Comparison of ENCODE assay signal across 8 mouse cellular contexts in the genomic region with DNA sequence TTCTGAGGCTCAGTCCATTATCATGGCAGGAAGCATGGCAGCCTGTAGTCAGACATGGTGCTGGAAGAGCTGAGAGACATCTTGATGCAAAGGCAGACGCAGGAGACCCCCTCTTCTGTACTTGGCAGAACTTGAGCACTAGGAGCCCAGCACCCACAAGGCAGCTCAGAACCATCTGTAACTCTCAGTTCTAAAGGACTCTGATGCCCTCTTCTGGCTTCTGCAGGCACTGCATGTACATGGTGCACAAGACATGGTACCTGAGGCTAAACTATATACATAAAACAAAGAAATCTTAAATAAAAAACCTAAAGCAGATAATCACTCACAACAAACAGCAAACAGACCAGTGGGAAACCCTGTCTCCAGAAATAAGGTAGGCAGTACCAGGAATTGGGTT. TPM values are rescaled to one million over a fixed set of nuclear protein-coding genes. Genes with fewer than 3 reads are reported as not detected.
DNase-seq lines count a peak whose midpoint lies in the region; ATAC-seq and TF ChIP-seq lines count a peak whose summit lies in the region.

No protein-coding gene starts in this region.

- whole genome bisulfite sequencing in intestine, postnatal 0 days: 90% methylated on average over 1 of the region's 1 CpGs
- WGBS in intestine, embryonic 16.5 days: 92% methylated on average over 1 of the region's 1 CpGs

- peaks cover 24% of the 10 kb centered on the region for H3K36me3 ChIP-seq in intestine, postnatal 0 days (ENCODE audit: control insufficient read depth, insufficient read depth)
- 0 out of 2 replicates have a peak, but pooled peaks cover 8% of the 10 kb centered on the region for H3K36me3 ChIP-seq in intestine, embryonic 16.5 days (ENCODE audit: control insufficient read depth, insufficient read depth, low read length)
- peaks cover 63% of the 10 kb centered on the region for H3K36me3 ChIP-seq in E14TG2a.4 (ENCODE audit: insufficient read depth, low read length)

- peak; percentile 79 for DNase-seq in brain, adult 2 months (ENCODE audit: low read depth, low spot score)
- peak; percentile 30 to 42 for DNase-seq in frontal cortex, postnatal 25 days (ENCODE audit: low spot score in 2 of 2)
- peak; percentile 52 to 54 for DNase-seq in layer of hippocampus, postnatal 10 days (ENCODE audit: low spot score in 2 of 2)
- peak; percentile 81 for DNase-seq in thymus, postnatal 14 days

- H3K9ac ChIP-seq in intestine, postnatal 0 days (ENCODE audit: low read depth, low read length): no peak overlapping the region
- no peak overlapping the region for H3K9ac ChIP-seq in intestine, embryonic 16.5 days (ENCODE audit: low read depth, low read length)

- H3K9me3 ChIP-seq in intestine, postnatal 0 days (ENCODE audit: control insufficient read depth): no peaks in the 10 kb centered on the region
- H3K9me3 ChIP-seq in intestine, embryonic 16.5 days (ENCODE audit: control insufficient read depth, low read length): no peaks in the 10 kb centered on the region
- H3K9me3 ChIP-seq in E14TG2a.4 (ENCODE audit: low read length): no peaks in the 10 kb centered on the region

- H3K27me3 ChIP-seq in intestine, postnatal 0 days (replicated peaks; ENCODE audit: control insufficient read depth, insufficient read depth, low read length): no peaks in the 10 kb centered on the region
- H3K27me3 ChIP-seq in intestine, embryonic 16.5 days (replicated peaks; ENCODE audit: control insufficient read depth, insufficient read depth, low read length): no peaks in the 10 kb centered on the region
- H3K27me3 ChIP-seq in E14TG2a.4 (ENCODE audit: insufficient read depth, low read length): no peaks in the 10 kb centered on the region

- H3K4me2 ChIP-seq in intestine, postnatal 0 days (replicated peaks; ENCODE audit: low read depth): no peak overlapping the region
- H3K4me2 ChIP-seq in intestine, embryonic 16.5 days (ENCODE audit: low read depth, low read length): no peak overlapping the region

- no peaks in the 10 kb centered on the region for H3K4me1 ChIP-seq in intestine, postnatal 0 days (replicated peaks; ENCODE audit: control insufficient read depth, insufficient read depth, low read length)
- H3K4me1 ChIP-seq in intestine, embryonic 16.5 days (ENCODE audit: control insufficient read depth, insufficient read depth, low read length): peaks cover 17% of the 10 kb centered on the region
- H3K4me1 ChIP-seq in E14TG2a.4 (replicated peaks; ENCODE audit: low read depth, low read length): peaks cover 30% of the 10 kb centered on the region

- H3K4me3 ChIP-seq in intestine, postnatal 0 days (ENCODE audit: low read depth, low read length): no peak overlapping the region
- H3K4me3 ChIP-seq in intestine, embryonic 16.5 days (ENCODE audit: low read length): no peak overlapping the region
- H3K4me3 ChIP-seq in E14TG2a.4 (replicated peaks; ENCODE audit: low read length): no peak overlapping the region

- H3K27ac ChIP-seq in intestine, postnatal 0 days (ENCODE audit: low read depth, low read length): no peak overlapping the region
- no peak overlapping the region for H3K27ac ChIP-seq in intestine, embryonic 16.5 days (ENCODE audit: low read length)

- peak; percentile 79 for TF ChIP-seq CTCF in intestine, postnatal 0 days (IDR thresholded peaks at IDR 0.05; ENCODE audit: low read depth)
- TF ChIP-seq CTCF in E14TG2a.4 (conservative IDR thresholded peaks at IDR 0.05; ENCODE audit: low read length): peak; percentile 58

- no peak for ATAC-seq in intestine, postnatal 0 days
- no peak for ATAC-seq in intestine, embryonic 16.5 days
- peak; percentile 65; the same call in 1 of the 2 replicates for ATAC-seq in monocyte, adult 5-6 weeks (replicated peaks; ENCODE audit: insufficient number of reproducible peaks, low FRiP score, low TSS enrichment, poor library complexity, severe bottlenecking)

RNA-seq across cellular contexts. Expression of gene Gm42957, which starts 3.9 kb away (rescaled TPM):
- not detected in 2 replicates for polyA plus RNA-seq in intestine, postnatal 0 days (2015; fragmentation: Nextera tagmentation; extraction: Ambion mirVana)
- polyA plus RNA-seq in intestine, embryonic 16.5 days (2015; fragmentation: Nextera tagmentation; extraction: Ambion mirVana): 0.11 TPM in 1 of 2 replicates, not detected in the other
- total RNA-seq in layer of hippocampus, postnatal 10 days (2021): under 1 TPM; 0.25 to 0.34 TPM
- 0.19 TPM in 1 of 3 replicates, not detected in the others for total RNA-seq in monocyte, adult 5-6 weeks (2017)

RNA-seq across cellular contexts. Expression of gene Pex11b, which starts 4.0 kb away (rescaled TPM):
- polyA plus RNA-seq in intestine, postnatal 0 days (2015; fragmentation: Nextera tagmentation; extraction: Ambion mirVana): 33.2 and 36.8 TPM in 2 replicates
- 43.7 and 44.4 TPM in 2 replicates for polyA plus RNA-seq in intestine, embryonic 16.5 days (2015; fragmentation: Nextera tagmentation; extraction: Ambion mirVana)
- total RNA-seq in layer of hippocampus, postnatal 10 days (2021): 10 to 100 TPM; 43.2 to 50.3 TPM
- total RNA-seq in monocyte, adult 5-6 weeks (2017): 11.2 to 27.1 TPM (median 22.5 TPM) in 3 replicates

RNA-seq across cellular contexts. Expression of gene Itga10, which starts 6.2 kb away (rescaled TPM):
- polyA plus RNA-seq in intestine, postnatal 0 days (2015; fragmentation: Nextera tagmentation; extraction: Ambion mirVana): 0.17 and 0.21 TPM in 2 replicates
- 0.48 and 0.49 TPM in 2 replicates for polyA plus RNA-seq in intestine, embryonic 16.5 days (2015; fragmentation: Nextera tagmentation; extraction: Ambion mirVana)
- 1 to 10 TPM; 1.4 to 1.8 TPM for total RNA-seq in layer of hippocampus, postnatal 10 days (2021)
- 0.21 to 1.2 TPM (median 0.38 TPM) in 3 replicates for total RNA-seq in monocyte, adult 5-6 weeks (2017)

RNA-seq across cellular contexts. Expression of gene Rbm8a, which starts 9.5 kb away (rescaled TPM):
- polyA plus RNA-seq in intestine, postnatal 0 days (2015; fragmentation: Nextera tagmentation; extraction: Ambion mirVana): 72.7 and 73.8 TPM in 2 replicates
- polyA plus RNA-seq in intestine, embryonic 16.5 days (2015; fragmentation: Nextera tagmentation; extraction: Ambion mirVana): 100 and 103 TPM in 2 replicates
- 10 to 100 TPM; 69.9 to 75.6 TPM for total RNA-seq in layer of hippocampus, postnatal 10 days (2021)
- 41.2 to 53.1 TPM (median 49.7 TPM) in 3 replicates for total RNA-seq in monocyte, adult 5-6 weeks (2017)

RNA-seq across cellular contexts. Expression of gene Ankrd35, which starts 30.7 kb away (rescaled TPM):
- polyA plus RNA-seq in intestine, postnatal 0 days (2015; fragmentation: Nextera tagmentation; extraction: Ambion mirVana): 0.22 and 0.29 TPM in 2 replicates
- 0.28 and 0.39 TPM in 2 replicates for polyA plus RNA-seq in intestine, embryonic 16.5 days (2015; fragmentation: Nextera tagmentation; extraction: Ambion mirVana)
- total RNA-seq in layer of hippocampus, postnatal 10 days (2021): 1 to 10 TPM; 6.9 to 7.4 TPM
- 0.21 to 0.68 TPM (median 0.38 TPM) in 3 replicates for total RNA-seq in monocyte, adult 5-6 weeks (2017)
